Mouse (Mus musculus) embryonic facial prominence, embryonic 12.5 days (tissue): ENCODE data around the gene Cage1. TPM values are rescaled to one million over a fixed set of nuclear protein-coding genes. Genes with fewer than 3 reads are reported as not detected.

Experiments used
- ATAC-seq: fragments of 200-750 bp; cut with Nextera tagmentation; 2 replicates; pipeline ENCODE4 v1.8.0; 2017; ENCODE audit not compliant: insufficient number of reproducible peaks, insufficient read depth, low FRiP score, low TSS enrichment
- H3K27ac ChIP-seq: fragments of 300-500 bp; sonication (generic); 2 replicates; pipeline ENCODE4 v1.5.1; 2016; ENCODE audit warnings: mild to moderate bottlenecking
- H3K27me3 ChIP-seq: fragments of 300-500 bp; sonication (generic); 2 replicates; pipeline ENCODE4 v1.6.1; 2016; ENCODE audit warnings: mild to moderate bottlenecking, moderate library complexity
- H3K36me3 ChIP-seq: fragments of 300-500 bp; sonication (generic); 2 replicates; pipeline ENCODE4 v1.6.1; 2016; ENCODE audit warnings: mild to moderate bottlenecking
- H3K4me1 ChIP-seq: fragments of 300-500 bp; sonication (generic); 2 replicates; pipeline ENCODE4 v1.6.1; 2016
- H3K4me2 ChIP-seq: fragments of 300-500 bp; sonication (generic); replicated peaks from 2 replicates; pipeline ENCODE4 v1.6.1; 2016; ENCODE audit warnings: mild to moderate bottlenecking, moderate library complexity
- H3K4me3 ChIP-seq: fragments of 300-500 bp; sonication (generic); 2 replicates; pipeline ENCODE4 v1.5.1; 2016; ENCODE audit warnings: mild to moderate bottlenecking
- H3K9ac ChIP-seq: fragments of 300-500 bp; sonication (generic); 2 replicates; pipeline ENCODE4 v1.6.1; 2016; ENCODE audit warnings: mild to moderate bottlenecking, moderate library complexity
- H3K9me3 ChIP-seq: fragments of 300-500 bp; sonication (generic); 2 replicates; pipeline ENCODE4 v1.6.1; 2016; ENCODE audit warnings: mild to moderate bottlenecking, moderate library complexity
- WGBS: fragments of 180-500 bp; shearing (Covaris S2); methylation state at CpG from one replicate; pipeline ENCODE4 v1.1.7; 2016; 5-methylcytosine and 5-hydroxymethylcytosine counted together
- polyA plus RNA-seq: library from polyadenylated mRNA; unstranded; fragments of >200 nt; fragmentation: Nextera tagmentation; extraction: Ambion mirVana; gene quantifications from 2 replicates; pipeline ENCODE4 v1.2.1, GENCODE M21; 2016

Gene Cage1
- polyA plus RNA-seq, 1 experiment from 2014 or later, result 1.2 TPM

DNA sequence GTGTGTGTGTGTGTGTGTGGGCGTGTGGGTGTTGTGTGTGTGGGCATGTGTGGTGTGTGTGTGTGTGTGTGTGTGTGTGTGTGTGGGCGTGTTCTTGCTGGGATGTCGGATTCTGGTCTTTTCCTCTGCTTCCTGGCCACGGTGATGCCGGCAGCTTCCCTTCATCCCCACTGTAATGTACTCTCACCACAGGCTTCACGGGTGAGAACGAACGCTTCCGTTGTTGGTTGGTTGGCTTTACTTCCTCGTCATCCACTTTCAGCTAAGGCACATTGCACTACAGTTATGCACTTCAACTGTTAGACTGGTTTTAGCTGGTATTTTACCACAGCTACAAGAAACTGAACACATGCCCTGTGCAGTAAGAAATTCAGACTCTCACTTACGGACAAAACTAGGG is 25.8 kb upstream of the Cage1 start:
- no peak for ATAC-seq
- no peak overlapping the region for H3K9ac ChIP-seq
- H3K27me3 ChIP-seq, result no peaks in the 10 kb centered on the region
- peaks cover 45% of the 10 kb centered on the region for H3K36me3 ChIP-seq
- WGBS, result 90% methylated on average over 11 of the region's 11 CpGs
- H3K4me3 ChIP-seq, result no peak overlapping the region
- H3K27ac ChIP-seq, result no peak overlapping the region
- H3K9me3 ChIP-seq, result no peaks in the 10 kb centered on the region
- no peak overlapping the region for H3K4me2 ChIP-seq
- H3K4me1 ChIP-seq, result no peaks in the 10 kb centered on the region

DNA sequence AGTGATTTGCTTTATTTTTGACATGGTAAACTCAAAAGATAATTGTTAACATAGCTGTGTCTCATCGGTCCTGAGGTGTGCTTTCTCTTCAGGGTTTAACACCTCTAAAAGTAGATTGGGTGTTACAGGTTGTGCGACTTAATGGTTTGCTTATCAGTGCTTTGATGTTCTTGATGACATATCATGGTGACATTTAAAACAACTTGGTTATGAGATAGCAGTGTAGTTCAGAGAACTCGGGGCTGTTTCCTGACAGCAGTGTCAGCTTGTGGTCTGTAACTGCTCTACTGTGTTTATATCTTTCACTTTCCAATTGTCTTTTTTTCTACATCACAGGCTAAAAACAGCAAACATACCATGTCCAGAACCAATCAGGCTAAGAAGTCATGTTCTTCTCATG is 13.0 kb upstream of the Cage1 start:
- peaks cover 77% of the 10 kb centered on the region for H3K36me3 ChIP-seq
- no peak overlapping the region for H3K4me3 ChIP-seq
- H3K4me1 ChIP-seq, result no peaks in the 10 kb centered on the region
- ATAC-seq, result no peak
- no peaks in the 10 kb centered on the region for H3K27me3 ChIP-seq
- no peaks in the 10 kb centered on the region for H3K9me3 ChIP-seq
- no peak overlapping the region for H3K4me2 ChIP-seq
- WGBS, result 89% methylated on average over 3 of the region's 3 CpGs
- H3K9ac ChIP-seq, result no peak overlapping the region
- H3K27ac ChIP-seq, result no peak overlapping the region

DNA sequence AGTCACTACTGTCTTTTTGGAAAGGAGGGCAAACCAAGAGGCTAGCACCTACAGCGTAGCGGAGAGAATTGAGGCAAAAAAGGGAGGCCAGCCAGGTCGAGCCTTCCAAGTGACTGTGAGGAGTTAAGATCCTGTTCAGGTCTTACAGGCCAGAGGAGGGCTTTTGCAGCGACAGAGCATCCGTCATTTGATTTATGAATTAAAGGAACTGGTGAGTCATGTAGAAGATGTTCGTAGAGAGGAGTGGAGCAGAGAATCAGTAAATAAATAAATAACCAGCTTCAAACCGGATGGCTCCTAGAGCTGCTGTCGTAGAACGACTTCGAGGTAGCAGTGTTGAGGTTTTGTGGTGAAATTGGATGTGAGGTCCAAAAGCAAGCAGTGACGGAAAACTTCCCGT is 942 bp upstream of the Cage1 start:
- H3K4me3 ChIP-seq, result peak overlapping the region; percentile 86
- no peak for ATAC-seq
- peak overlapping the region; percentile 83 for H3K9ac ChIP-seq
- H3K27me3 ChIP-seq, result no peaks in the 10 kb centered on the region
- H3K4me1 ChIP-seq, result peaks cover 14% of the 10 kb centered on the region
- WGBS, result 54% methylated on average over 12 of the region's 12 CpGs
- H3K36me3 ChIP-seq, result peaks cover 27% of the 10 kb centered on the region
- H3K27ac ChIP-seq, result no peak overlapping the region
- peak overlapping the region; percentile 93 for H3K4me2 ChIP-seq
- no peaks in the 10 kb centered on the region for H3K9me3 ChIP-seq

DNA sequence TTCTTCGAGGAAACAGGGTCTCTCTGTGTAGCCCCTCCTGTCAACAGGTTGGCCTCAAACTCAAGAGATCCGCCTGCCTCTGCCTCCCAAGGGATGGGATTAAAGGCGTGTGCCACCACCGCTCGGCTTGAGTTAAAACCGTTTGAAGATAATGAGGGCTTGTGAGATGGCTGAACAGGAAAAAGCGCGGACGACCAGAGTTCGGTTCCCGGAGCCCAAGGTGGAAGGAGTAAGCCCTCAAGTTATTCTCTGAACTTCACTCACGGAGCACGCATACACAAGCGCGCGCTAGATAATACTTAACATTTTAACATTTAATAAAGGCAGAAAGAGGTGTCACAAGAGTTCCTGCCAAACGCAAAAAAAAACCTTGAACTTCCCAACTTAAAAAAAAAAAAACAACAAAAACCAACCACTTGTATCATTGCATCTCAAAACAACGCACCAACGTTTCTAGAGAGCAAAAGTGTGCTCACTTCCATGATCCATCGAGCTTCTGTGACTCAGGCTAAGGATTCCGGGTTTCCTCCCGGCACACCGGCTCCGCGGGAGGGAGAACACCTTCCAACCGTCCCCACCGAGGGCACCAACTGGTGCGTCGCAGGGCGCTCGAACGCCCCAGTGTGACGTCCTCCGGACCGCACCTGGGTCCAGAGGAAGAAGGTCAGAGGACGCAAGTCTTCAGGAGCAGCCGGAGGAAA is 376 bp downstream of the Cage1 start, which contains the start of gene Riok1:
Gene Riok1, plus strand, starts transcription at position 653 of the 701 bp plus-strand sequence.
- ATAC-seq, result peak; percentile 37; the same call in 1 of the 2 replicates
- Histone ChIP-seq H3K36me3 (peaks cover 18% of the 10 kb centered on the region), H3K4me1 (peaks cover 14% of the 10 kb centered on the region), H3K27ac (peak within 1 kb of the TSS; percentile 81), H3K4me3 (peak within 1 kb of the TSS; percentile 86), H3K9ac (peak within 1 kb of the TSS; percentile 83), H3K27me3 (no peaks in the 10 kb centered on the region), H3K9me3 (no peaks in the 10 kb centered on the region), H3K4me2 (peak within 1 kb of the TSS; percentile 93)
- 10% methylated on average over 37 of the region's 37 CpGs for WGBS

DNA sequence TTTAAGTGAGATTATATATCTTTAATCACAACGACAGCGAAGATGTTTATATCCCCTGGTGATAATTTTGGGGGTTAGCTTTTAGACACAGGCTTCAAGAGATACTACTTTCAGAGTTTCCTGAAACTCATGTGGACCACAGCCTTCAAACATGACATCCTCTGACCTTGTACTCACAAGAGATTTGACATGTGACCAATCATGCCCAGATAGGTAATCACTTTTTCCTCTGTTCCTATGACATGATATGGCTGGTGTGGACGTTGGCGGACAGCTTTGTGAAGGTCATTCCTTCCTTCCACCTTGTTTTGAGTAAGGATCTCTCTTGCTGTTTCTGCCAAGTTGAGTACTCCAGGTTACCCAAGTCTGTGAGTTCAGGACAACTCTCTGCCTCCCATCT is 8.5 kb downstream of the Cage1 start:
- Histone ChIP-seq H3K9ac (no peak overlapping the region), H3K27ac (no peak overlapping the region), H3K4me3 (no peak overlapping the region), H3K36me3 (no peaks in the 10 kb centered on the region), H3K9me3 (no peaks in the 10 kb centered on the region), H3K4me1 (no peaks in the 10 kb centered on the region), H3K4me2 (no peak overlapping the region), H3K27me3 (no peaks in the 10 kb centered on the region)
- no peak for ATAC-seq
- 80% methylated on average over 4 of the region's 4 CpGs for WGBS

DNA sequence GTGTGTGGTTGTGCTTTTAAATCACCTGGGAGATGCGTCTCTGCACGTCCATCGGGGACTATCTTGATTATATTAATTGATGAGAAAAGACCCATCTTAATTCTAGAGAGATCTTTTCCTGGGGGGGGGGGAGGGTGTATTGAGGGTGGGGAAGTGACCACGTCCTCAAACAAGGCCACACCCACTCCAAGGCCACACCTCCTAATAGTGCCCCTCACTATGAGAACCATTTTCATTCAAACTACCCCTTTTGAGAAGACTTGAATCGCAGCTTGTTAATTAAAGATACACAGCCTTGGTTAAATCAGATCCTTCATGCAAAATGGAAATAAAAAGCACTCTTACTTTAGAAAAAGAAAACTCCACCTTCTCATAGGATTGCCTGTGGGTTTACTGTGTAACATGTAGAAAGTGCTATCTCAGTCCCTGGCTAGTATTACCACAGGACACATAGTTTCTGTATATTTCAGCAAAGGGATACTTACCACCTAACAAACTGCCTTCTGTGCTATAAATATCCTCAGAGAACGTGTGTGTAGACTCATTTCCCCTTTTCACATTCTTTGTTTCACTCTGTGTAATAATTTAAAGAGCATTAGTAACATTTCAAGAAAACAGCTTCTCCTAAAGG is 9.1 kb downstream of the Cage1 start:
- WGBS, result 64% methylated on average over 6 of the region's 6 CpGs
- Histone ChIP-seq H3K4me2 (no peak overlapping the region), H3K9ac (no peak overlapping the region), H3K4me3 (no peak overlapping the region), H3K4me1 (no peaks in the 10 kb centered on the region), H3K27me3 (no peaks in the 10 kb centered on the region), H3K9me3 (no peaks in the 10 kb centered on the region), H3K27ac (no peak overlapping the region), H3K36me3 (no peaks in the 10 kb centered on the region)
- ATAC-seq, result no peak

DNA sequence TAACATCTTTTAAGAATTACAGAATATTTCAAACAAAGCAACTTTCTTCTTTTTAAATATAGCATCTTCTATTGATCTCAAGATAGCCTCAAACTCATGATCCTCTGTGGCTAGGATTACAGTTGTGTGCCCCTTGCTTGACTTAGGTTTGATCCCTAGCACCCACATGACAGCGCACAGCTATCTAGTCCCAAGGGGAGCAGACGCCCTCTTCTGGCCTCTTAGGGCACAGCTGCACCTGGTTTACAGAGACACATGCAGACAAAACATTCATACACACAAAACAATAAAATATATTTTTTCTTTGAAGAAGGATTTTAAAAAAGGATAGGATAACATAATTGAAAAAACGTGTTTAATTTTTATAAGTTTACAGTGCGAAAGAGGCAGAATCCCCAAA is 11.0 kb downstream of the Cage1 start:
- Histone ChIP-seq H3K27ac (no peak overlapping the region), H3K4me3 (no peak overlapping the region), H3K9me3 (no peaks in the 10 kb centered on the region), H3K9ac (no peak overlapping the region), H3K36me3 (no peaks in the 10 kb centered on the region), H3K4me1 (no peaks in the 10 kb centered on the region), H3K4me2 (no peak overlapping the region), H3K27me3 (no peaks in the 10 kb centered on the region)
- WGBS, result 30% methylated on average over 4 of the region's 4 CpGs
- ATAC-seq, result no peak

DNA sequence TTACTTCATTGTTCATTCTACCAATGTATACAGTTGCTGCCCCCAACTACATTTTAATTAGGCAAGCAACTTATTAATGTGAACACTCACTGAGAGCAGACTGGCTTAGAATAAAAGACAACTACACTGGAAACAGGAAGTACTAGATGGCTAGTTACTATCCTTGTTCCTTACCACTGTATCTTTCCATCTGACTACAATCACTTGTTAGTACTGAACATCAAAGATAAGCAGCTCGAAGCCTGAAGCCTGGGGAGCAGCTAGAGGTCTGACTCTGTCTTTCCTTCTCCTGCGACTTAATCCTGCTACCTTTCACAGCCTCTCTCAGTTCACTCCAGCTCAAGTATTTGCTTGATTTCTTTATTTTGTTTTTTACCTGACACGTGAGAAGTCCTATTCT is 18.1 kb downstream of the Cage1 start:
- Histone ChIP-seq H3K4me2 (no peak overlapping the region), H3K27ac (no peak overlapping the region), H3K9ac (no peak overlapping the region), H3K9me3 (no peaks in the 10 kb centered on the region), H3K36me3 (no peaks in the 10 kb centered on the region), H3K27me3 (no peaks in the 10 kb centered on the region), H3K4me3 (no peak overlapping the region), H3K4me1 (no peaks in the 10 kb centered on the region)
- no peak for ATAC-seq
- 81% methylated on average over 3 of the region's 3 CpGs for WGBS

DNA sequence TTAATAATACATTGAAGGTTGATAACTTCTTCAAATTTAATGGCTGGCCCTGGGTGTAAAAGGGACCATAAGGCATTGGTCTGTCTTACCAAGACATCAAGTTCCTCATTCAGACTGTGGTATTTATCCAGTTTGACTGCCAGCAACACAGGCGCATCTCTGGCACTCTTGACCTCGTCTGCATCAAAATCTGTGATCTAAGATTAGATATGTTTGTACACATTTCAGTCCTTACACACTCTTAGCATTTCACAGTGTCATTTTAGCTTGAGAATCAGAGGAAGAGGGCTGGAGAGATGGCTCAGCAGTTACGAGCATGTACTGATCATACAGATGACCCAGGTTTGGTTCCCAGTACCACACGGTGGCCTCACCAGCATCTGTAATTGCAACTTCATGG is 21.3 kb downstream of the Cage1 start:
- H3K36me3 ChIP-seq, result no peaks in the 10 kb centered on the region
- H3K9ac ChIP-seq, result no peak overlapping the region
- H3K4me2 ChIP-seq, result no peak overlapping the region
- H3K9me3 ChIP-seq, result no peaks in the 10 kb centered on the region
- WGBS, result 88% methylated on average over 4 of the region's 4 CpGs
- H3K27ac ChIP-seq, result no peak overlapping the region
- no peak overlapping the region for H3K4me3 ChIP-seq
- H3K4me1 ChIP-seq, result no peaks in the 10 kb centered on the region
- ATAC-seq, result no peak
- H3K27me3 ChIP-seq, result no peaks in the 10 kb centered on the region

DNA sequence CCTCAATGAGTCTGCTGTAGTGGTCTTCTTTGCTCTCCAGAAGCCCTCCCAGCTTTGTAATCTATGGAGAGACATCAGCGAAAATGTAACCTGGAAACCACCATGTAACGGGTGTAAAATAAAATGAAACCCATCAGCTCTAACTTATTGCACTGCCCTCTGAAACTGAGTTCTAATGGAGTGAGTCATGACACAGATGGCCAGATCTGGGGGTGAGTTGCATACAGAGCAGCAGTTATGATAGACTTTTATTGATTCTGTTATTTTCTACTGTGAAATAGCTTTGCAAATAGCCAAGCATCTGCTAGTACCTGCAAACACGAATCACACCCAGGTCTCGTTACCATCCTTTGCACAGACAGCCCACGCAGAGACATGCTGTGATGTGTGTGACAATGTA is 24.4 kb downstream of the Cage1 start:
- 84% methylated on average over 5 of the region's 5 CpGs for WGBS
- Histone ChIP-seq H3K27ac (no peak overlapping the region), H3K27me3 (no peaks in the 10 kb centered on the region), H3K36me3 (no peaks in the 10 kb centered on the region), H3K9me3 (no peaks in the 10 kb centered on the region), H3K4me1 (no peaks in the 10 kb centered on the region), H3K4me2 (no peak overlapping the region), H3K9ac (no peak overlapping the region), H3K4me3 (no peak overlapping the region)
- no peak for ATAC-seq

DNA sequence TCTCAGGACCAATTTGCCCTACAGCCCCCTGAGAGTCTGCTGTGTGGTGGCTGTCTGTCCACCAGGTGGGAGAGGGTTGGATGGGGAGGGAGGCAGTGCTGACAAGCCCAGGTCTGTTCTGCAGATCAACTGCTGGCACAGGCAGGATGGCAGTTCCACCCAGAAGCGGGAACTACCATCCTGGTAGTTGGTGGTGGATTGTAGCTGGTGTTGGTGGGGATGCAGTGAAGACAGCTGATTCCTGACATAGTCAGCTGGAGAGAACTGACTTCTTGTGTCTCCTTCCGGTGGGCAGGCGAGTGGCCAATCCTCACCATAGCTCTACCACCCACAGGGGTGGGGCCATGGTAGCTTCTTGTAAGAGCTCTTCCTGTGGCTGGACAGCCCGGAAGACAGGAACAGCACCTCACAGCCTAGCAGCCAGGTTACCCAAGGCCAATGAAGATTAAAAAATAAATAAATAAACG is 26.4 kb downstream of the Cage1 start:
- WGBS, result 74% methylated on average over 5 of the region's 5 CpGs
- H3K4me2 ChIP-seq, result no peak overlapping the region

DNA sequence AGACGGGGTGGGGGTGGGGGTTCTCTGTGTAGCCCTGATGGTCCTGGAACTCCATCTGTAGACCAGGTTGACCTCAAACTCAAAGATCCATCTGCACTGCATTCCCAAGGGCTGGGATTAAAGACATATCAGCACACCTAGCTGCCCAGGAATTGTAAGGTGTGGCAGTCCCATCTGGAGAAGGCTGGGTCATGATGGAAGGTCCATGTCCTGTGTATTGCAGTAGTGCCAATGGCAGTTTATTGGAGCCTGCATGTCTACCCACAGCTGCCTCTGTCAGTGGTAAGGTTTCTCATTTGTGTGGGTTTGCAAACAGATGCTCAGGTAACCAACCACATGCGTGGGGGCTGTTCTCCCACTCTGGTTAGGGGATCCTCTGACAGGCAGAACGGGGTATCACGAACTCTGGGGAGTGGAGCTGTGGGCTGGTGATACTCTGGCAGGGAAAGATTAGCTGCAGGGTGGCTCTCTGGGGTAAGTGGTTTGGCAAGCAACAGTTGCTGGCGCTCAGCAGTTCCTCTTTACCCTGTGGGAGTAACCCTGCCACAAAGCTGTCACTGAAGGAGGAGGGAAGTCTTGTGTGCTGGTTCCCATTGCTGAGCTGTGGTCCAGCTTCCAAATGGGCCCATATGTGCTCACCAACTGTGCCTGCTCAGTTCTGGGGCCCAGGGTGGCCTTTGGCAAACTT is 27.0 kb downstream of the Cage1 start:
- Histone ChIP-seq H3K4me1 (no peaks in the 10 kb centered on the region), H3K9me3 (no peaks in the 10 kb centered on the region), H3K9ac (no peak overlapping the region), H3K4me2 (no peak overlapping the region), H3K4me3 (no peak overlapping the region), H3K27ac (no peak overlapping the region), H3K36me3 (no peaks in the 10 kb centered on the region), H3K27me3 (no peaks in the 10 kb centered on the region)
- 84% methylated on average over 5 of the region's 5 CpGs for WGBS
- no peak for ATAC-seq

More for the DNA sequence above, 26.4 kb downstream of the Cage1 start:
- ATAC-seq, result no peak
- Histone ChIP-seq H3K36me3 (no peaks in the 10 kb centered on the region), H3K27me3 (no peaks in the 10 kb centered on the region), H3K9ac (no peak overlapping the region), H3K4me3 (no peak overlapping the region), H3K4me1 (no peaks in the 10 kb centered on the region), H3K9me3 (no peaks in the 10 kb centered on the region), H3K27ac (no peak overlapping the region)
